Mouse (Mus musculus) erythroblast, embryonic 14.5 days (primary cell): ENCODE results near the gene Chst8.

Experiments
- GATA1 ChIP-seq: IDR thresholded peaks from 2 replicates; pipeline ENCODE4 v1.6.1; 2012; ENCODE audit warnings: low read length, inconsistent platforms, mixed read lengths
- TAL1 ChIP-seq: IDR thresholded peaks from 3 replicates; pipeline ENCODE4 v1.6.1; 2012; ENCODE audit warnings: low read length, inconsistent platforms, mixed read lengths

DNA sequence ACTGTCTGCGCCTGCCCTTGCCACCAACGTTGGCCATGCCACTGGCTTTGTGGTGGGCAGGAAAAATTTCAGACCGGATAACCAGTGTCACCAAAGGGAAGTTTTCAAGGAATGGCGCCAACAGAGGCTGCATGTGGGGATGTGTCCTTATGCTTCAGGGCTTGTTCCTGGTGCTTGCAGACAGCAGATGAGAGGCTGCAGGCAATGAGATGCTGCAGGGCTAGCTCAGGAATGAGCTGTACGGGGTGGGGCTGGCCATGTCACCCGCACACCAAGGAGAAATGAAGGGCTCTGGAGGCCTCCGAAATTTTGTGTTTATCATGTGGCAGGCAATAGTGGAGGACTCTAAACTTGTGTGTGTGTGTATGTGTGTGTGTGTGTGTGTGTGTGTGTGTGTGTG lies 149.4 kb downstream of the Chst8 start:
- TF ChIP-seq TAL1: no peak
- no peak for TF ChIP-seq GATA1
